Mouse (Mus musculus): ENCODE results near the gene Gcfc2.

DNA sequence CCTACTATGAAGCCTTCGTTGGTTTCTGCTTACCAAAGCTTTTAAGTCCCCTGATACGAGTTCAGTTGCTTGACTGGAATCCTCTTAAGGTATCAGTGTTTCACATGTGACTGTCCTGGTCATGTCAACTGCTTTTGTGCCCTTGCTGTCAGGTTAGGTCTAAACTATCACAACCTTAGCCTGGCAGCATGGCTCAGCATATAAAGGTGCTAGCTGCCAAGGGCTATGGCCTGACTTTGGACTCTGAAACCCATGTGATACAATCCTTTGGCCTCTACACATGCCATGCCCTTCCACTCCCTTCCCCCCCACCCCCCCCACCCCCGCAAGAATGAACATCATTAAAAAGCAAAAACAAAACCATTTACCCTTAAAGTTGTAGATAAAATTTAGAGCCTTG lies 21.0 kb downstream of the Gcfc2 start:
- no peak for TF ChIP-seq POLR2A (IDR thresholded peaks at IDR 0.05; ENCODE audit: borderline replicate concordance, extremely low read depth, insufficient read depth, insufficient read length, poor library complexity, severe bottlenecking)
- TF ChIP-seq CTCF (IDR thresholded peaks at IDR 0.05; ENCODE audit: borderline replicate concordance, extremely low read depth, insufficient read depth, insufficient read length) = no peak
